ENCODE assay signal across 20 mouse cellular contexts in the genomic region with DNA sequence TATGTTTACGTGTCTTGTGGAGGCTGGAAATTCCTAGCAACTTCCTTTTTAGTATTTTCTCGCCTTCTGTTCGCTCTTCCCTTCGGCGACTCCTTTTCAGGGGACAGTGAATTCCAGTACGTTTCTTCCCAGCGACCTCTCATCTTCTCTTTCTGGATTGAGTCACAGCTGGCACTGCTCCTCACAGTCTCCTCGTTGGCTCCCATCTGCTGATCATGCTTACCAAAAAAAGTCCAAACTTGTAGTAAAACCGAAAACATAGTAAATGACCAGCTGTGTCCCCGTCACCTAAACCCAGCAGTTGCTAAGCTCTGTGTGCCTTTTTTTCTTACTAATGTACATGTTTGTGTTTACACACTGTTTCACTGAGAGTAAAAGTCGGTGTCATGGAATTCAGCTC. TPM values are rescaled to one million over a fixed set of nuclear protein-coding genes. Genes with fewer than 3 reads are reported as not detected.
DNase-seq lines count a peak whose midpoint lies in the region; ATAC-seq and TF ChIP-seq lines count a peak whose summit lies in the region.
"Had no signal": no experiment of that assay in that cellular context is flagged by ENCODE, and none has a peak within 500 bp of the region (broad histone marks: within the 10 kb centered on the region; RNA-seq: fewer than 3 reads in every experiment).

No protein-coding gene starts in this region.

- peak; percentile 50 for DNase-seq in gastrocnemius, adult 2 months
- no peak for DNase-seq in gastrocnemius, postnatal 36 days
- DNase-seq in liver, adult 2 months (ENCODE audit: extremely low read depth, low read depth, low spot score) = no peak
- no peak for DNase-seq in liver, embryonic 11.5 days (ENCODE audit: low spot score)
- DNase-seq in adipocyte (ENCODE audit: low spot score) = peak; percentile 92
- DNase-seq in lung, postnatal 36 days = peak; percentile 55
- no peak for DNase-seq in embryo, embryonic 11 days
- DNase-seq: adrenal gland, postnatal 36 days; cerebellum, adult 8-10 months; right cerebral cortex, adult 18-20 months; thymus, postnatal 25 days had no signal

- H3K9ac ChIP-seq in liver, adult 2 months (ENCODE audit: low read depth, low read length) = 0 out of 2 replicates have a peak overlapping the region, but pooled peaks have one; percentile 8
- H3K9ac ChIP-seq in liver, embryonic 11.5 days (ENCODE audit: low read depth, low read length) = no peak overlapping the region
- H3K9ac ChIP-seq: kidney, embryonic 15.5 days; limb, embryonic 13.5 days; liver, embryonic 15.5 days; midbrain, embryonic 13.5 days; neural tube, embryonic 13.5 days had no signal

- TF ChIP-seq CTCF in gastrocnemius, adult 2 months (IDR thresholded peaks at IDR 0.05) = no peak
- no peak for TF ChIP-seq CTCF in liver, adult 2 months (IDR thresholded peaks at IDR 0.05; ENCODE audit: low read depth, low read length)

- no peak for ATAC-seq in liver, embryonic 11.5 days (replicated peaks; ENCODE audit: low FRiP score)
- ATAC-seq: hindbrain, postnatal 0 days; intestine, postnatal 0 days; midbrain, embryonic 13.5 days had no signal

- H3K36me3 ChIP-seq in liver, adult 2 months (ENCODE audit: control insufficient read depth, insufficient read depth, low read length) = no peaks in the 10 kb centered on the region
- H3K36me3 ChIP-seq in liver, embryonic 11.5 days (ENCODE audit: control insufficient read depth, insufficient read depth, low read length) = no peaks in the 10 kb centered on the region; the same call in 1 of the 2 replicates
- H3K36me3 ChIP-seq: liver, embryonic 15.5 days; neural tube, embryonic 13.5 days had no signal

- no peaks in the 10 kb centered on the region; the same call in 1 of the 2 replicates for H3K9me3 ChIP-seq in liver, embryonic 11.5 days (ENCODE audit: control insufficient read depth, low read length)
- H3K9me3 ChIP-seq: kidney, embryonic 15.5 days; limb, embryonic 13.5 days; liver, embryonic 15.5 days; midbrain, embryonic 13.5 days; neural tube, embryonic 13.5 days had no signal

- H3K4me1 ChIP-seq in liver, adult 2 months (ENCODE audit: control insufficient read depth, insufficient read depth, low read length) = peaks cover 1% of the 10 kb centered on the region; the same call in 1 of the 2 replicates
- 0 out of 2 replicates have a peak, but pooled peaks cover 2% of the 10 kb centered on the region for H3K4me1 ChIP-seq in liver, embryonic 11.5 days (replicated peaks; ENCODE audit: control insufficient read depth, insufficient read depth, low read length)
- H3K4me1 ChIP-seq: kidney, embryonic 15.5 days; midbrain, embryonic 13.5 days; neural tube, embryonic 13.5 days had no signal

- no peak for TF ChIP-seq POLR2A in liver, adult 2 months (IDR thresholded peaks at IDR 0.05; ENCODE audit: extremely low read depth, insufficient read depth, low read length)

- WGBS in liver, adult 2 months = 71% methylated on average over 11 of the region's 11 CpGs
- 85% methylated on average over 11 of the region's 11 CpGs for WGBS in liver, embryonic 11.5 days

- H3K27ac ChIP-seq in gastrocnemius, adult 2 months = peak overlapping the region; percentile 61
- no peak overlapping the region for H3K27ac ChIP-seq in liver, adult 2 months (replicated peaks; ENCODE audit: insufficient read depth, low read depth, low read length)
- H3K27ac ChIP-seq in liver, embryonic 11.5 days (ENCODE audit: low read depth, low read length) = no peak overlapping the region
- H3K27ac ChIP-seq: embryonic facial prominence, embryonic 10.5 days; hindbrain, postnatal 0 days; kidney, embryonic 15.5 days; liver, embryonic 15.5 days; midbrain, embryonic 13.5 days; neural tube, embryonic 13.5 days had no signal

- H3K27me3 ChIP-seq in liver, adult 2 months (ENCODE audit: control insufficient read depth, insufficient read depth, low read length) = no peaks in the 10 kb centered on the region
- no peaks in the 10 kb centered on the region for H3K27me3 ChIP-seq in liver, embryonic 11.5 days (replicated peaks; ENCODE audit: control insufficient read depth, insufficient read depth, low read length)
- H3K27me3 ChIP-seq: kidney, embryonic 15.5 days; limb, embryonic 13.5 days; midbrain, embryonic 13.5 days; neural tube, embryonic 13.5 days had no signal

- intact Hi-C loops in gastrocnemius, adult 2 months (cut with DNase I) = no loop called here
- intact Hi-C loops in gastrocnemius, postnatal 36 days (cut with DNase I) = no loop called here

- H3K79me2 ChIP-seq in liver, adult 2 months (ENCODE audit: control insufficient read depth, insufficient read depth, low read length) = no peaks in the 10 kb centered on the region

- no peak overlapping the region for H3K4me3 ChIP-seq in gastrocnemius, adult 2 months
- H3K4me3 ChIP-seq in liver, adult 2 months (ENCODE audit: insufficient read depth, low read depth, low read length) = no peak overlapping the region
- H3K4me3 ChIP-seq in liver, embryonic 11.5 days (ENCODE audit: low read depth, low read length) = no peak overlapping the region
- H3K4me3 ChIP-seq: embryonic facial prominence, embryonic 10.5 days; kidney, embryonic 15.5 days; limb, embryonic 13.5 days; liver, embryonic 15.5 days; midbrain, embryonic 13.5 days; neural tube, embryonic 13.5 days had no signal

- no peak overlapping the region for H3K4me2 ChIP-seq in liver, embryonic 11.5 days
- H3K4me2 ChIP-seq: kidney, embryonic 15.5 days; limb, embryonic 13.5 days; liver, embryonic 15.5 days; midbrain, embryonic 13.5 days; neural tube, embryonic 13.5 days had no signal

RNA-seq across cellular contexts. Expression of a gene that starts 47.6 kb away (rescaled TPM):
- 1 to 10 TPM; 2.7 to 3.8 TPM for total RNA-seq in gastrocnemius, adult 2 months (2021)
- total RNA-seq in gastrocnemius, postnatal 36 days (2021) = 1 to 10 TPM; 3.0 to 3.4 TPM
- total RNA-seq in liver, adult 2 months (2014; rRNA removed) = 4.1 and 7.7 TPM in 2 replicates
- polyA plus RNA-seq in liver, adult 2 months (2012; rRNA removed) = 3.3 and 4.3 TPM in 2 replicates
- polyA plus RNA-seq in liver, embryonic 11.5 days (2014; fragmentation: Nextera tagmentation; extraction: Ambion mirVana) = 5.6 and 6.9 TPM in 2 replicates
- total RNA-seq: CH12.LX had no signal

Comparison
In these comparisons a context has a peak if more than half of its experiments do, and no peak if none do; other contexts are left out.
1. DNase-seq: peak in gastrocnemius, adult 2 months (single experiment), adipocyte (single experiment) and lung, postnatal 36 days (single experiment); none in gastrocnemius, postnatal 36 days (0 of 2), liver, adult 2 months (single experiment), liver, embryonic 11.5 days (single experiment) and embryo, embryonic 11 days (single experiment).